Mouse (Mus musculus) 3134 (cell line): ENCODE measurements around the gene Commd1.

ENCODE experiments used
- DNase-seq: peaks from one replicate; pipeline ENCODE4 v3.0.0-alpha.2; 2011; ENCODE audit warnings: low spot score; ENCODE audit not compliant: insufficient read length; ENCODE audit errors: extremely low read depth

Commd1 gene

DNA sequence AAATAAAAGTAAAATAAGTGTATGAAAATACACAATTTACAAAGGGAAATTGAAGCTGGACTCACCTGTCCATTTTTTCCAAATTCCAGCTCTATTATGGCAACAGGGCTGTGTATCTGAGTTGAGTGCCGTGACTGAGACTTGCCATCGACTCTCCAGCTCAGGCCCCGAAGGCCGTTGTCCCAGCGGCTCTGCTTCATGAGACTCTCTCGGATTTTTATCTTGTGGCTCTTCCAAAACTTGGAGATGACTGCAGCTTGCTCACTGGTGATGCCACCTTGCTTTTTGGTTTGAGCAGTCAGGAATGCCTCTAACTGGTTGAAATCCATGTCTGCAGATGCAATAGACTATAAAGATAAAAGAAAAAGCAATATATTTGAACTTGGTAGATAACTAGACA lies 25.8 kb downstream of the Commd1 start:
- DNase-seq, result no peak

DNA sequence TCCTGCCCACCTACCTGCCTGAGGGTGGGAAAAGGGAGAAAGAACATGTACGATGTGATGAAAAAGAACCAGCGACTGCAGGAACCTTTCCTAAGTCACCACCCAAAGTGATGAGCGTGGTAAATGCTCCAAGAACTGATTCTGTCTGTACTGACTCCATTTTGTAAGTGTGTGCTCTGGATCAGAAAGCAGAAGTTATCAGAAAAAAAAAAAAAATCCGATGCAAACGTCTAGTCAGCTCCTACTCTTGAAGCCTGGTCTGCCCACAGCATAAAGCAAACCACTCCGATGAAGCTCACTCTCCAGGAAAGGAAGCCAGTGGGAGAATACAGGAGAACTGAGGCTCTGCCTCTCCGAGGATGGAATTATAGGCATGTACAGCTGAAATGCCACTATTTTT lies 29.5 kb downstream of the Commd1 start:
- no peak for DNase-seq

- no peak for DNase-seq
Measured at GRCm38 (mm10) chr11:22950131-22950530, 32.1 kb downstream of the Commd1 start.

DNA sequence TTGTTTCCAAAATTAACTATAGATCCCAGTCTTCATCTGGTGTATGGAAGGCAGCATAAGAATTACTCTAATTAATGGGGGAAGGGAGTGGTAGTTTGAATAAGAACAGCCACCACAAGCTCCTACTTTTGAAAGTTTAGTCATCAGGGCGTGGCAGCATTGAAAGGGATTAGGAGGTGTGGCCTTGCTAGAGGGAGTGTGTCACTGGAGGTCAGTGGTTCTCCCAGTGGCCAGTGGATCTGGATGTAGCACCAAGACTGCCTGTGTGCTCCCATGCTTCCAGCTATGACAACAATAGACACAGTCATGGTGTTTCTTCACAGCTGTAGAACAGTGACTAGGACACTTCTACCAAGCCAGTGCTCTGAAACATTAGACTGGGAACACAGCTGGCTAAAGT lies 33.1 kb downstream of the Commd1 start:
- DNase-seq, result peak; percentile 76

DNA sequence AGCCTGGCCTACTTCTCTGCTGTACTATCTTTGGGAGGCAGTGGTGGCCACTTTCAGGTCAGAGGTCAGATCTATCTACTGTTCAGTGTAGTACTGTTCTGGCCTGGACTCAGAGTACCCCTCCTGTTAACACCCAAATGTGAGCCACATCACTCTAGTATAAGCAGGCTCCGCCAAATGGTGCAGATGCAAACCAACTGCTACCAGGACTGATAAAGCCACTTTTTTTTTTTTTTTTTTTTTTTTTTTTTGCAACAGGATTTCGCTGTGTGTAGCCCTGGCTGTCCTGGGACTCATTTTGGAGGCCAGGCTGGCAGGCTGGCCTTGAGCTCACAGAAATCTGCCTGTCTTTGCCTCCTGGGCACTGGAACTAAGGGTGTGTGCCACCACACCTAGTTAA lies 43.2 kb downstream of the Commd1 start:
- no peak for DNase-seq

DNA sequence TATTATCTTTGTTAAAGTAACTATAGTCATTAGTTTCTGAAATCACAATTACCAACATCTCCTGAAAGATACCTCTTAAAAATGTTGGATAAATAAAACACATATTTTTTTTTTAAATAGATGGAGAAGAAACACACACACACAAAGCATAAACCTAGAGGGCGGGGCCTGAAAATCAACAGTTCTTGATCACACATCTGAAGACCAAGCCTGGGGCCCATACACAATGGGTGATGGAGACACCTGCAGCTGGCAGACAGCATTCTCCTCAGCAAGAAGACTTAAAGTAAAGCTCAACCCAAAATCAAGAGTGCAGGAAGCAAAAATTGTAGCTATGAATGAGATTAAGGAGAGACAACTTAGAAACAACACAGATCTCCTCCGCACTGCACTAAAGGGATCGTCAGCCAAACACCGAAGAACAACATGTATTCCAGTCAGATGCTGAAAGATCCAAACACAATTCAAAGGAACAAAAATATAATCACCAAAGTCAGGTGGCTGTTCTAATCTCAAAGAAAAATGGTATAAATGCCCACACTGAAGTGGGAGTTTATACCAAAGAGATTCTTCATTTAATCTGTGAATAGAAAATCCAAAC lies 44.4 kb downstream of the Commd1 start:
- no peak for DNase-seq

DNA sequence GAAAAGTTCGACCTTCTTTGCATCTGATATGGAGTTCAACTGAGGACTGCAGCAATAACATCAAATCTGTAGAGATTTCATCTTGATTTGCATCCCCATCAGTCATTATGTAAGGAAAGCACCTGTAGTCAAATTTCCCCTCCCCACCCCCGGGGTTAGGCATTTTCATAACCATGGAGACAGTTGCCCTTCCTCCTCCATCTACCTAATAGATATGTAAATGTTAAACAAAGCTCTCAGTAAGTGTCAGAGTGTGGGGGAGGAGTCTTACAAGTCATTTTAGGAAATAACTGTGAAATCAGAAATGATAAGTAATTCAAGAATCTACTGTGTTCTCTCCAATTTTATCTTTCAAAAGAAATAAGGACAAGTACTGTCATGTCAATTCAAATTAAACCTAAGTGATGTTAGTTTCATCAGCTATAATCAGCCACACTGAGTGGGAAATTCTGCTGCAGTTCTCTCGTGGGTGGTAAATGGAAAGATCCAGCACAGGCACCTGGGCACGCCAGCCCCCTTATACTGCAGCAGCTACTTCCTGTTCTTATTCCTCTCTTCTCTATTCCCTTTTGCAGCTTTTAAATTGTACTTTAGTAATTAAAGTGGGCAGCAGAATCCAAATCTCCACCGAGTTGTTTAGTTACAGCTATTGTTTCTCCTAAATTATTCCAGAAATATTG lies 45.6 kb downstream of the Commd1 start:
- DNase-seq, result no peak

DNA sequence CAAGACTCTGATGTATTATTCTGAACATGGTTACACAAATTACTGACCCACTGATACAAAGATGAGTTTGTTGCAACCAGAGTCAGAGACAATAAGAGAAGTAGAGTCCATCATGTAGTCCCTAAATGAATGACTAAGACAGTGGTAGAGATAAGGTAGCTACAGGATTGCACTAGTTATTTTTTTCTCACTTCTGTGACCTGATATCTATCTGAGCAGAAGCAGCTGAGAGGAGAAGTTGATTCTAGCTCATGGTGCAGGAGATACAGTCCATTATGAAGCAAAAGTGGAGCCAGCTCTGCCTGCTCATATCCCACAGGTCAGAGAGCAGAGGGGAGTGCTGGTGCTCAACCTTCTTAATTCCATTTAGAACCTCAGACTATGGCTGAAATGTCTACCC lies 50.0 kb downstream of the Commd1 start:
- no peak for DNase-seq

DNA sequence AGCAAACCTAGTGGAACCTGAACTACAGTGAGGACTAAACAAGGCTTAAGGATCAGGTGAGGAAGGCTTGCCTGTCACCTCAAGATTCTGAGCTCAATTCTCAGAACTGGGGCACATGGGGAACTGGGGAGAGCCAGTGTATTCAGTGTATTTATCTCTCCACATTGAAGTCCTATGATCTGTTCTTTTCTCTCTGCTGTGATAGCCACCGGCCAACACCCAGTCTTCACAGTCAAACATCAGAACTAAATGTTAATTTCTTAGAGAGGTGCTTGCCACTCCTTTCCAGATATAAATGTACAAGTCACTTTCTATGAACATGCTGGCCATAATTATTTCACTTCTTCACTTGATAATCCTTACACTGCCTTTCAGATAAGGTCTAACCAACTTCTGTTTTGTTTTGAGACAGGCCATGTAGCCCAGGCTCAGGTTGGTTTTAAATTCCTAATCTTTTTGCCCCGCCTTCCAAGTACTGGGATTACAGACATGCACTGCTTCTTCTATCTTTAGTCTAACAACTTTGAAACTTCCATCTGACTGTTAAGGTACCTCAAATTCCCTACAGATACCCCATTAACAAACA lies 50.8 kb downstream of the Commd1 start:
- no peak for DNase-seq

DNA sequence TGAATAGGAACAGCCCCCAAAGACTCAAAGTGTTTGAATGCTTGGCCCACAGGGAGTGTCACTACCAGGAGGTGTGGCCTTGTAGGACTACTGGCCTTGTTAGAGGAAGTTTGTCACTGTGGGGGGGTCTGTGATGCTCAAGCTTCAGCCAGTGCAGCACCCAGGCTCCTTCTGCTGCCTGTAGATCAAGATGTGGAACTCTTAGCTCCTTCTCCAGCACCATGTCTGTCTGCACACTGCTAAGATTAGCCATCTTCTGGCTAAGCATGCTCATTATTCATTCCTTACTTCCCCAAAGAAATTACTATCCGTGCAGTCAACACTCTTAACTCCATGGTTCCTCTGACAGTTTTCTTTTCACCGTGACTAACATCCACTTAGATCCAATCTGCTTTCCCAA lies 52.1 kb downstream of the Commd1 start:
- DNase-seq, result no peak

DNA sequence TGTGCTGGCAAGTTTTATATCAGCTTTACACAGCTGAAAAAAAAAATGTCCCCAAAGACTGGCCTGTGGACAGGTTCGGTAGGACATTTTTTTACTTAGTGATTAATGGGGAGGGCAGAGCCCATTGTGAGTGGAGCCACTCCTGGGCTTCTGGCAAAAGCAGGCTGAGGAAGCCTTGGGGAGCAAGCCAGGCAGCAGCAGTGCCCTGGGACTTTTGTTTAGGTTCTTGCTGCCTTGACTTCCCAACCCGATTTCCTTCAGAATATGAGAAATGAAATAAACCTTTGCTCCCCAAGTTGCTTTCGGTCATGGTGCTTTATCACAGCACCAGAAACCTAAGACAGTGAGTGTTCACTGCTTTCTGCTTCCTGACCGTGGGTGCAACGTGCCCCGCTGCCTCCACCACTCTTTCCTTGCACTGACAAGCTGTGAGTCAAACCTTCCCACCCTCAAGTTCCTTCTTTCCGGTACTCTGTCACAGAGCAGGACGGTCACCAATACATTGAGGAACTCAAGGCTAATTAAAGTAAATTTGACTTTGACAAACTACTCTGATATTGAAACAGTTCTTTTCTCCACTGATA lies 53.5 kb downstream of the Commd1 start:
- DNase-seq, result no peak

GRCm38 (mm10) chr11:22923606-22924005 lies 58.6 kb downstream of the Commd1 start:
- DNase-seq, result no peak

DNA sequence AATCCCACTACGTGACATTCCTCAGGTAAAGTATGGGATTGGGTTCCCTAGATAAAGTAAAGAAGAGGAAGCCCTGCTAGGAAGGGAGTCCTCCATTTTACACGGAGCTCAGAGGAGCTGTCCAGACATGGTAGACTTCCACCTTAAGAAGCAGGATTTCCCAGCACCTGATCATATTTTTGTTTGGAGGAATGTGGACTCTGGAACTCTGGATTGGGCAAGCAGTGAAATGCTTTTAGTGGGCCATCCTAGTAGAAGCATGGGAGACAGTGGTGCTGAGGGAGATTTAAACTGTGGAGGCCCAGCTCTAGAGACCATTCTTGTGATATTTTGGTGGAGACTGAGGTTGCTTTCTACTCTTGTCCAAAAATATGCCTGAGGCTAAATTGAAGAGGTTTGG lies 59.6 kb downstream of the Commd1 start:
- no peak for DNase-seq

DNA sequence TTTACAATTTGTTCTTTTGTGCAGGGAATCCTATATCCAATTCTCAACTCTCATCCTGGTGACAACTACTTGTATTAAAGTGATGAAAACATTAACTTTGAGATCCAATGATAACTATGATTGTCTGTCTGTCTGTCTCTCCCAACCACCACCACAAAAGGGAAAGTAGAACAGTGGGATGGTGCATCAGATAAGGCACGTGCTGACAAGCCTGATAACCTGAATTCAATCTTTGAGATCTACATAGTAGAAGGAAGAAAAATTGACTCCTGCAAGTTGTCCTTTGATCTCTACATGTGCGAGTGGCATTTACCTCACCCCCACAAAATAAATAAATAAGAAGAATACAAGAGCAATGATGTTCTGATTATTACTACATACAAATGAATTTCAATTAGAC lies 62.8 kb downstream of the Commd1 start:
- no peak for DNase-seq

GRCm38 (mm10) chr11:22917786-22918185 lies 64.4 kb downstream of the Commd1 start:
- no peak for DNase-seq

DNA sequence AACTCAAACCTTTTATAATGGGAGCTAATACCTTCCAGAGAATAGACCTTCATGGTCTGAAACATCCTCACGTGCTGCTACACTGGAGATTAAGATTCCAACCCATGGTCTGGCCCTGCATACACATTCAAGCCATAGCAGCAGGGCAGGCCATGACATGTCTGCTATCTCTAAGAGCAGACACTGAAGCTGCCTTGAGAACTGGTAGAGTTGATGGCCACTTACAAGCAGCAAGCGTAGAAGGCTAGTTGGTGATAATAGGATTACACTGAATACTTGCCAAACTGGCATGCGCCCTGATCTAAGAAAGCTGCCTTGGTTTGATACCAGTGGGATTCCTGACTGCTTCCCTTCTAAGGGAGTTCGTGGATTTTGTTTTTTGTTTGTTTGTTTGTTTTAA lies 68.4 kb downstream of the Commd1 start:
- no peak for DNase-seq

GRCm38 (mm10) chr11:22911831-22912230 lies 70.4 kb downstream of the Commd1 start:
- no peak for DNase-seq

- DNase-seq, result no peak
Measured at GRCm38 (mm10) chr11:22906453-22906865, 75.7 kb downstream of the Commd1 start.

DNA sequence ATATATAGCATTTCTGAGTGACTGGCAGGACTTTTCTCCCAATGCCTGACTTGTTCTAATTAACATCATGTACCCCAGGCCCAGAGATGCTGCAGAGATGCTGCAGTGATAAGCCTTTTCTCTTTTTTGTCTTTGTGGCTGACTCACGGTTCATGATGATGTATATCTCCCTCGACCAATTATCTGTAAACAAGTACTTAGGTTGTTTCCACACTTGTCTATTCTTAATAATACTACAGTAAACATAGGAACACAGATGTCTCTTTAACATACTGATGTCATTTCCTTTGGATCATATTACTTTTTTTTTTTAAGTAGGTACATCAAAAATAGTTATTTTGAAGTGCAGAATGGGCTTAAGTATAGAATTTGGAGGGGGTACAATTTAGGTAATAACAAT lies 79.3 kb downstream of the Commd1 start:
- DNase-seq, result no peak

DNA sequence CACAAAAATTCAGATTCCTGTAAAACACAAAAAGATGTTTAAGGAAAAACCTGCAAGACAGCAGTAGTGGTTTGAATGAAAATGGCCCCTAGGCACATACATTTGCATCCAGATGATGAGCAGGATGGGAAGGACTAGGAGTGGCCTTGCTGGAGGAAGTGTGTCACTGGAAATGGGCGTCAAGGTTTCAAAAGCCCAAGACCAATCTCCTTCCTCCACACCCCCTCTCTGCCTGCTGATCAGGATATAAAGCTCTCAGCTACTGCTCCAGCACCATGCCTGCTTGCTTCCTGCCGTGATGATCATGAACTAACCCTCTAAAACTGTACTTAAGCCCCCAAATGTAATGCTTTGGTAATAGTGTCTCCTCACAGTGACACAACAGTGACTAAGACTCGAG lies 82.1 kb downstream of the Commd1 start:
- DNase-seq, result no peak

- no peak for DNase-seq
Measured at GRCm38 (mm10) chr11:22897642-22898041, 84.5 kb downstream of the Commd1 start.

DNA sequence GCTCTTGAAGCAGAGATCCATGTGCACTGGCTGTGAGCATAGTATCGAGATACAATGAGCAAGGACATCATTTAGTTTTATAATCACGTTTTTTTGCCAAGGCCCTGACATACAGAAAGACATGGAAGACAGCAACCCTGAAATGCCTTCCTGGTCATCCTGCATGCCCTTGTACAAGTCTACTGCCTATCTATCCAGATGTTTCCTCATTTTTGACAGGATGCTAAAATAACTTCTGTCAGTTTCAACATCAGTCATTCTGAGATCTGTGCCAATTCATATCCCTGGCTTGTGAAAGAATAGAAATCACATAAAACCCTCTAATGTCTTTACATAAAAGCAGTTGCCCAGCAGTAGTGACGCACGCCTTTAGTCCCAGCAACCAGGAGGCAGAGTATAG lies 85.1 kb downstream of the Commd1 start:
- DNase-seq, result no peak
